Mouse (Mus musculus) kidney, adult 2 months (tissue): Measurements from ENCODE around the gene Snrnp25. TPM values are rescaled to one million over a fixed set of nuclear protein-coding genes. Genes with fewer than 3 reads are reported as not detected.

Experiments
- DNase-seq: peaks from one replicate; pipeline ENCODE4 v3.0.0; 2021
- H3K27ac ChIP-seq: fragments of 200-500 bp; 2 replicates; pipeline ENCODE4 v1.5.1; 2012; ENCODE audit warnings: low read depth, low read length, control low read depth, inconsistent platforms; ENCODE audit not compliant: insufficient read depth
- H3K27me3 ChIP-seq: fragments of 200-500 bp; replicated peaks from 2 replicates; pipeline ENCODE4 v1.6.1; 2012; ENCODE audit warnings: mild to moderate bottlenecking, moderate library complexity, low read length, inconsistent platforms; ENCODE audit not compliant: control insufficient read depth, insufficient read depth
- H3K36me3 ChIP-seq: fragments of 200-500 bp; 2 replicates; pipeline ENCODE4 v1.6.1; 2012; ENCODE audit warnings: mild to moderate bottlenecking, moderate library complexity, low read length, inconsistent platforms; ENCODE audit not compliant: control insufficient read depth, insufficient read depth
- H3K4me1 ChIP-seq: fragments of 200-500 bp; 2 replicates; pipeline ENCODE4 v1.6.1; 2011; ENCODE audit warnings: low read length; ENCODE audit not compliant: control insufficient read depth, insufficient read depth
- H3K4me3 ChIP-seq: fragments of 200-500 bp; 2 replicates; pipeline ENCODE4 v1.5.1; 2011; ENCODE audit warnings: mild to moderate bottlenecking, low read depth, low read length, control low read depth; ENCODE audit not compliant: insufficient read depth
- CTCF ChIP-seq: fragments of 200-500 bp; conservative IDR thresholded peaks from 2 replicates; pipeline ENCODE4 v1.5.1; 2011; ENCODE audit warnings: low read depth, mild to moderate bottlenecking, control low read depth, low read length, moderate library complexity, mixed read lengths; ENCODE audit not compliant: insufficient read depth, insufficient read length
- POLR2A ChIP-seq: fragments of 200-500 bp; IDR thresholded peaks from one replicate; pipeline ENCODE4 v1.6.1; 2011; ENCODE audit warnings: low read depth, low read length, control low read depth
- WGBS: fragments of 180-500 bp; shearing (Covaris S2); methylation state at CpG from one replicate; pipeline ENCODE4 v1.1.7; 2018; 5-methylcytosine and 5-hydroxymethylcytosine counted together
- polyA plus RNA-seq: library from polyadenylated mRNA; depleted of rRNA; stranded (reverse); fragments of >200 nt; gene quantifications from 2 replicates; pipeline ENCODE4 v1.2.3, GENCODE M21; 2012

Gene Snrnp25
- polyA plus RNA-seq, 1 experiment: 19.5 TPM

GRCm38 (mm10) chr11:32225222-32226104, 20.2 kb downstream of the Snrnp25 start:
- WGBS: 44% methylated on average over 7 of the region's 7 CpGs
- H3K4me1 ChIP-seq: peaks cover 37% of the 10 kb centered on the region
- peak; percentile 48 for DNase-seq

GRCm38 (mm10) chr11:32226124-32226871, 21.1 kb downstream of the Snrnp25 start, which contains the start of gene Mpg:
Gene Mpg (plus strand): TSS chr11:32226505.
- 3% methylated on average over 47 of the region's 47 CpGs for WGBS
- no peaks in the 10 kb centered on the region for H3K36me3 ChIP-seq
- H3K4me1 ChIP-seq: peaks cover 37% of the 10 kb centered on the region
- peak within 1 kb of the TSS; percentile 71 for H3K4me3 ChIP-seq
- H3K27ac ChIP-seq: peak within 1 kb of the TSS; percentile 87
- no peaks in the 10 kb centered on the region for H3K27me3 ChIP-seq
- TF ChIP-seq POLR2A: peak; percentile 78
- TF ChIP-seq CTCF: no peak
- peak; percentile 93 for DNase-seq

More at GRCm38 (mm10) chr11:32225222-32226104, 20.2 kb downstream of the Snrnp25 start:
- H3K27ac ChIP-seq: peak overlapping the region; percentile 63
- H3K4me3 ChIP-seq: no peak overlapping the region
- TF ChIP-seq POLR2A: no peak
- TF ChIP-seq CTCF: no peak
- no peaks in the 10 kb centered on the region for H3K27me3 ChIP-seq
- H3K36me3 ChIP-seq: no peaks in the 10 kb centered on the region

GRCm38 (mm10) chr11:32227041-32227440, 21.8 kb downstream of the Snrnp25 start:
- H3K27me3 ChIP-seq: no peaks in the 10 kb centered on the region
- TF ChIP-seq POLR2A (no peak), CTCF (no peak)
- peak overlapping the region; percentile 87; the same call in 1 of the 2 replicates for H3K27ac ChIP-seq
- WGBS: 12% methylated on average over 1 of the region's 1 CpGs
- peaks cover 37% of the 10 kb centered on the region for H3K4me1 ChIP-seq
- H3K36me3 ChIP-seq: no peaks in the 10 kb centered on the region
- DNase-seq: no peak
- H3K4me3 ChIP-seq: peak overlapping the region; percentile 71

GRCm38 (mm10) chr11:32227555-32227954, 22.3 kb downstream of the Snrnp25 start:
- no peak overlapping the region for H3K4me3 ChIP-seq
- no peak for DNase-seq
- peaks cover 34% of the 10 kb centered on the region for H3K4me1 ChIP-seq
- no peaks in the 10 kb centered on the region for H3K27me3 ChIP-seq
- no peaks in the 10 kb centered on the region for H3K36me3 ChIP-seq
- H3K27ac ChIP-seq: no peak overlapping the region
- TF ChIP-seq POLR2A: no peak
- no peak for TF ChIP-seq CTCF
- 89% methylated on average over 9 of the region's 9 CpGs for WGBS

- no peak overlapping the region for H3K4me3 ChIP-seq
- TF ChIP-seq POLR2A: no peak
- no peak for TF ChIP-seq CTCF
- no peak overlapping the region for H3K27ac ChIP-seq
- peaks cover 29% of the 10 kb centered on the region for H3K4me1 ChIP-seq
- H3K27me3 ChIP-seq: no peaks in the 10 kb centered on the region
- 78% methylated on average over 3 of the region's 3 CpGs for WGBS
- no peaks in the 10 kb centered on the region for H3K36me3 ChIP-seq
- no peak for DNase-seq
These were observed 23.2 kb downstream of the Snrnp25 start for GRCm38 (mm10) chr11:32228292-32228845.

- Histone ChIP-seq H3K4me3 (no peak overlapping the region), H3K4me1 (peaks cover 16% of the 10 kb centered on the region), H3K27ac (no peak overlapping the region), H3K27me3 (no peaks in the 10 kb centered on the region), H3K36me3 (no peaks in the 10 kb centered on the region)
- no peak for TF ChIP-seq POLR2A
- TF ChIP-seq CTCF: no peak
- DNase-seq: no peak
- WGBS: 82% methylated on average over 4 of the region's 4 CpGs
These were observed 25.0 kb downstream of the Snrnp25 start for GRCm38 (mm10) chr11:32230220-32230619.
